Mouse (Mus musculus): ENCODE results near the gene Tbx21. TPM values are rescaled to one million over a fixed set of nuclear protein-coding genes. Genes with fewer than 3 reads are reported as not detected.
A peak's percentile ranks its signal among the peaks of the same experiment; 100 is the strongest.

Tbx21 gene
- polyA plus RNA-seq, 1 experiment from 2014 or later, result 0.13 TPM

GRCm38 (mm10) chr11:97145951-97146350 lies 30.8 kb upstream of the Tbx21 start:
- H3K27ac ChIP-seq (ENCODE audit: low read depth, low read length), result no peak overlapping the region
- WGBS, result 52% methylated on average over 9 of the region's 9 CpGs
- H3K4me3 ChIP-seq (ENCODE audit: low read depth, low read length), result no peak overlapping the region
- no peak overlapping the region for H3K9ac ChIP-seq (ENCODE audit: low read depth, low read length)
- no peak for ATAC-seq
- no peaks in the 10 kb centered on the region; the same call in 1 of the 2 replicates for H3K36me3 ChIP-seq (ENCODE audit: control insufficient read depth, insufficient read depth)
- H3K4me1 ChIP-seq (replicated peaks; ENCODE audit: control insufficient read depth, insufficient read depth, low read length), result no peaks in the 10 kb centered on the region
- TF ChIP-seq CTCF (IDR thresholded peaks at IDR 0.05; ENCODE audit: low read depth), result no peak
- peaks cover 34% of the 10 kb centered on the region; the same call in 1 of the 2 replicates for H3K27me3 ChIP-seq (replicated peaks; ENCODE audit: control insufficient read depth, insufficient read depth, low read length)
- H3K4me2 ChIP-seq (replicated peaks; ENCODE audit: low read depth), result 0 out of 2 replicates have a peak overlapping the region, but pooled peaks have one; percentile 30
- no peaks in the 10 kb centered on the region for H3K9me3 ChIP-seq (ENCODE audit: control insufficient read depth)

GRCm38 (mm10) chr11:97145320-97145719 lies 30.2 kb upstream of the Tbx21 start:
- peaks cover 31% of the 10 kb centered on the region; the same call in 1 of the 2 replicates for H3K27me3 ChIP-seq (replicated peaks; ENCODE audit: control insufficient read depth, insufficient read depth, low read length)
- WGBS, result 72% methylated on average over 2 of the region's 2 CpGs
- H3K9ac ChIP-seq (ENCODE audit: low read depth, low read length), result no peak overlapping the region
- H3K9me3 ChIP-seq (ENCODE audit: control insufficient read depth), result no peaks in the 10 kb centered on the region
- no peak overlapping the region for H3K4me3 ChIP-seq (ENCODE audit: low read depth, low read length)
- no peak overlapping the region for H3K4me2 ChIP-seq (replicated peaks; ENCODE audit: low read depth)
- no peak for TF ChIP-seq CTCF (IDR thresholded peaks at IDR 0.05; ENCODE audit: low read depth)
- H3K36me3 ChIP-seq (ENCODE audit: control insufficient read depth, insufficient read depth), result no peaks in the 10 kb centered on the region; the same call in 1 of the 2 replicates
- ATAC-seq, result no peak
- H3K27ac ChIP-seq (ENCODE audit: low read depth, low read length), result no peak overlapping the region
- no peaks in the 10 kb centered on the region for H3K4me1 ChIP-seq (replicated peaks; ENCODE audit: control insufficient read depth, insufficient read depth, low read length)

- H3K27ac ChIP-seq (ENCODE audit: low read depth, low read length), result no peak overlapping the region
- peaks cover 38% of the 10 kb centered on the region for H3K27me3 ChIP-seq (replicated peaks; ENCODE audit: control insufficient read depth, insufficient read depth, low read length)
- H3K4me1 ChIP-seq (replicated peaks; ENCODE audit: control insufficient read depth, insufficient read depth, low read length), result no peaks in the 10 kb centered on the region
- H3K9ac ChIP-seq (ENCODE audit: low read depth, low read length), result no peak overlapping the region
- H3K9me3 ChIP-seq (ENCODE audit: control insufficient read depth), result no peaks in the 10 kb centered on the region
- TF ChIP-seq CTCF (IDR thresholded peaks at IDR 0.05; ENCODE audit: low read depth), result no peak
- no peak for ATAC-seq
- H3K4me3 ChIP-seq (ENCODE audit: low read depth, low read length), result no peak overlapping the region
- no peaks in the 10 kb centered on the region; the same call in 1 of the 2 replicates for H3K36me3 ChIP-seq (ENCODE audit: control insufficient read depth, insufficient read depth)
- H3K4me2 ChIP-seq (replicated peaks; ENCODE audit: low read depth), result no peak overlapping the region
- WGBS, result 78% methylated on average over 8 of the region's 9 CpGs
Measured at GRCm38 (mm10) chr11:97143196-97143900, 28.2 kb upstream of the Tbx21 start.

GRCm38 (mm10) chr11:97142159-97142608 lies 27.1 kb upstream of the Tbx21 start:
- Histone ChIP-seq H3K9me3 (ENCODE audit: control insufficient read depth) (no peaks in the 10 kb centered on the region), H3K27ac (ENCODE audit: low read depth, low read length) (no peak overlapping the region), H3K27me3 (replicated peaks; ENCODE audit: control insufficient read depth, insufficient read depth, low read length) (peaks cover 42% of the 10 kb centered on the region), H3K4me3 (ENCODE audit: low read depth, low read length) (no peak overlapping the region), H3K4me1 (replicated peaks; ENCODE audit: control insufficient read depth, insufficient read depth, low read length) (no peaks in the 10 kb centered on the region), H3K9ac (ENCODE audit: low read depth, low read length) (no peak overlapping the region), H3K4me2 (replicated peaks; ENCODE audit: low read depth) (no peak overlapping the region), H3K36me3 (ENCODE audit: control insufficient read depth, insufficient read depth) (no peaks in the 10 kb centered on the region; the same call in 1 of the 2 replicates)
- ATAC-seq, result no peak
- no peak for TF ChIP-seq CTCF (IDR thresholded peaks at IDR 0.05; ENCODE audit: low read depth)
- WGBS, result 62% methylated on average over 8 of the region's 8 CpGs

- Histone ChIP-seq H3K4me2 (replicated peaks; ENCODE audit: low read depth) (no peak overlapping the region), H3K27me3 (replicated peaks; ENCODE audit: control insufficient read depth, insufficient read depth, low read length) (peaks cover 32% of the 10 kb centered on the region), H3K9me3 (ENCODE audit: control insufficient read depth) (no peaks in the 10 kb centered on the region), H3K27ac (ENCODE audit: low read depth, low read length) (no peak overlapping the region), H3K36me3 (ENCODE audit: control insufficient read depth, insufficient read depth) (peaks cover 4% of the 10 kb centered on the region; the same call in 1 of the 2 replicates), H3K9ac (ENCODE audit: low read depth, low read length) (no peak overlapping the region), H3K4me1 (replicated peaks; ENCODE audit: control insufficient read depth, insufficient read depth, low read length) (no peaks in the 10 kb centered on the region), H3K4me3 (ENCODE audit: low read depth, low read length) (no peak overlapping the region)
- no peak for ATAC-seq
- WGBS, result 53% methylated on average over 4 of the region's 4 CpGs
- TF ChIP-seq CTCF (IDR thresholded peaks at IDR 0.05; ENCODE audit: low read depth), result no peak
Measured at GRCm38 (mm10) chr11:97140811-97141210, 25.7 kb upstream of the Tbx21 start.

- Histone ChIP-seq H3K4me3 (ENCODE audit: low read depth, low read length) (peak overlapping the region; percentile 29), H3K4me2 (replicated peaks; ENCODE audit: low read depth) (peak overlapping the region; percentile 60), H3K27ac (ENCODE audit: low read depth, low read length) (no peak overlapping the region), H3K36me3 (ENCODE audit: control insufficient read depth, insufficient read depth) (peaks cover 4% of the 10 kb centered on the region; the same call in 1 of the 2 replicates), H3K4me1 (replicated peaks; ENCODE audit: control insufficient read depth, insufficient read depth, low read length) (no peaks in the 10 kb centered on the region), H3K27me3 (replicated peaks; ENCODE audit: control insufficient read depth, insufficient read depth, low read length) (peaks cover 31% of the 10 kb centered on the region), H3K9ac (ENCODE audit: low read depth, low read length) (no peak overlapping the region), H3K9me3 (ENCODE audit: control insufficient read depth) (no peaks in the 10 kb centered on the region)
- no peak for TF ChIP-seq CTCF (IDR thresholded peaks at IDR 0.05; ENCODE audit: low read depth)
- WGBS, result 39% methylated on average over 15 of the region's 15 CpGs
- ATAC-seq, result no peak
Measured at GRCm38 (mm10) chr11:97139256-97139655, 24.1 kb upstream of the Tbx21 start.
